Mouse (Mus musculus): ENCODE results near the gene Nat8f1.
"Not testable (repeated sequence)": the region's sequence is repeated elsewhere in the genome, so short reads cannot be mapped to it uniquely, and the experiment has no call there.

GRCm38 (mm10) chr6:85866995-85867394 is 48.5 kb downstream of the Nat8f1 start:
- not testable (repeated sequence) for TF ChIP-seq CTCF (IDR thresholded peaks at IDR 0.05; ENCODE audit: extremely low read depth, insufficient read length, insufficient replicate concordance, low read depth, low read length); POLR2A (IDR thresholded peaks at IDR 0.05; ENCODE audit: low read depth, low read length)

All from small intestine, adult 2 months (tissue).